Mouse (Mus musculus): ENCODE measurements around the gene Lnx1.

DNA sequence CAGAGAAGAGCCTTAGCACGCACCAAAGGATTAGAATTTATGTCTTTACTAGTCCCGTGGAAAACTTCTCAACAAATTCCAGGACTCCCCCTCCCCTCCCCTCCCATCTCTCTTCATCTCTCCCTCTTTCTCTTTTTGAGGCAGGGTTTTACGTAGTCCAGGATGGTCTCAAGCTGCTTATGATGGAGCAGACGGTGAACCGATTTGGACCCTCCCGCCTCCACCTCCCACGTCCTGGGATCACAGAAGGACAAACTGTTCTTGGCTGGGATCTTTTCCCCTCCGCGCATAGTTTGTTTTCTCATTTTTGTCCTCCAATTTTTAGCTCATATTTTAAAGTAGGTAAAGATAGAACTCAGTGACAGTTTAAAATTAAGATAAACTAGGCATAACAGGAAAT lies 38.2 kb upstream of the Lnx1 start:
- TF ChIP-seq CTCF (conservative IDR thresholded peaks at IDR 0.05; ENCODE audit: low read length) (no peak), NANOG (IDR thresholded peaks at IDR 0.05; ENCODE audit: borderline replicate concordance, low read length) (no peak)

Measured in E14TG2a.4 (cell line).